ENCODE assay signal across 8 mouse cellular contexts in the genomic region with DNA sequence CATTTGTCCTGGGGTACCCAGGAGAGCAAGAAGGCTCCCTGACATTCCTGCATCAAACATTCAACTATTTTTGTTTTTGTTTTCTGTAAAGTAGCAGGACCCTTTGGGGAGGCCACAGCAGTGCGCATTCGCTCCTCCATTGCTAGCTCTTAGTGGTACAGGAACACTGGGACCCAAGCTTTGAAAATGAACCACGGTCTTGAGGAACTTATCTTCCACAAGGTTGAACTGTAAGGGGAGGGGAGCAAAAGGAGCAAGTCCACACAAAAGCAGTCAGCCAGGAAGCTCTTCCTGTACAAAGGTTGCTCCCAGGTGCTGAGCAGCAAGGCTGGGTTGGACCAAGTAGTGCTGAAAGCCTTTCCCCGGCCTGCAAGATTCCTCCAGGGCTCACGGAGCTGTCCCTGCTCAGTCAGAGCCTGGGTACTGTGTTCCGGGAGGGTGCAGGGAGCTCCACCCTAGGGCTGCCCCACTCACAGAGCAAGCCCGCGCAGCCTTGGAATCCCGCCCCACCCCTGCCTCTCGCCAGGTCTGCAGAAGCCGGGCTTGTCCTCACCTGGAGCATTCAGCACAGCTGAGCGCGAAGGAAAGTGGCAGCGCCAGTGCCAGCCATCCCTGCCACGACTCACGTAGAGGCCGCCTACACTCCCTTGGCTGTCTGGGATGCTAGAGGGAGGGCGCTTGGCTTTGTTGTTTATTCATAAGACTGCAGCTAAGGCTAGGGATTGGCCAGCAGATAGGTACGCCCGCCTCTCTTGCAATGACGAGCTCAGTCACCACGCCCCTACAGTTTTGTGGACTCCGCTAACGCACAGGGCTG. TPM values are rescaled to one million over a fixed set of nuclear protein-coding genes. Genes with fewer than 3 reads are reported as not detected.
DNase-seq lines count a peak whose midpoint lies in the region; ATAC-seq lines count a peak whose summit lies in the region.

Gene Armh4 (minus strand): TSS at position 669 of the 817 bp plus-strand sequence.

- H3K4me2 ChIP-seq in heart, embryonic 13.5 days = peak within 1 kb of the TSS; percentile 72
- H3K4me2 ChIP-seq in kidney, embryonic 16.5 days (replicated peaks; ENCODE audit: low read depth, low read length) = peak within 1 kb of the TSS; percentile 77
- H3K4me2 ChIP-seq in limb, embryonic 13.5 days (replicated peaks) = peak within 1 kb of the TSS; percentile 84
- H3K4me2 ChIP-seq in midbrain, embryonic 14.5 days (ENCODE audit: low read length) = peak within 1 kb of the TSS; percentile 79

- peak within 1 kb of the TSS; percentile 86 for H3K27ac ChIP-seq in forebrain, embryonic 10.5 days
- H3K27ac ChIP-seq in heart, embryonic 13.5 days (replicated peaks) = peak within 1 kb of the TSS; percentile 83
- peak within 1 kb of the TSS; percentile 36; the same call in 1 of the 2 replicates for H3K27ac ChIP-seq in kidney, embryonic 16.5 days (ENCODE audit: low read length)
- H3K27ac ChIP-seq in limb, embryonic 13.5 days = no peak within 1 kb of the TSS
- peak within 1 kb of the TSS; percentile 76 for H3K27ac ChIP-seq in midbrain, embryonic 14.5 days (replicated peaks; ENCODE audit: low read depth, low read length)

- H3K36me3 ChIP-seq in forebrain, embryonic 10.5 days (replicated peaks) = no peaks in the 10 kb centered on the region
- H3K36me3 ChIP-seq in heart, embryonic 13.5 days = no peaks in the 10 kb centered on the region
- H3K36me3 ChIP-seq in kidney, embryonic 16.5 days (ENCODE audit: insufficient read depth, low read length) = no peaks in the 10 kb centered on the region
- no peaks in the 10 kb centered on the region for H3K36me3 ChIP-seq in limb, embryonic 13.5 days
- H3K36me3 ChIP-seq in midbrain, embryonic 14.5 days (ENCODE audit: control insufficient read depth, insufficient read depth, low read length) = no peaks in the 10 kb centered on the region

- DNase-seq in c-Kit-positive CD71-negative TER-119-negative erythroid progenitor cells, embryonic 14.5 days (ENCODE audit: low read depth) = peak; percentile 31
- peak; percentile 83 for DNase-seq in forebrain, embryonic 10.5 days (ENCODE audit: extremely low spot score, low spot score)
- DNase-seq in midbrain, embryonic 14.5 days = peak; percentile 93
- DNase-seq in telencephalon, adult 2 months (ENCODE audit: low read depth, low spot score) = peak; percentile 88

- peak within 1 kb of the TSS; percentile 68 for H3K4me3 ChIP-seq in forebrain, embryonic 10.5 days
- H3K4me3 ChIP-seq in heart, embryonic 13.5 days = peak within 1 kb of the TSS; percentile 68
- H3K4me3 ChIP-seq in kidney, embryonic 16.5 days (ENCODE audit: low read length) = peak within 1 kb of the TSS; percentile 55
- peak within 1 kb of the TSS; percentile 64 for H3K4me3 ChIP-seq in limb, embryonic 13.5 days
- H3K4me3 ChIP-seq in midbrain, embryonic 14.5 days (replicated peaks; ENCODE audit: low read depth, low read length) = peak within 1 kb of the TSS; percentile 67

- peaks cover 25% of the 10 kb centered on the region for H3K27me3 ChIP-seq in forebrain, embryonic 10.5 days (ENCODE audit: poor library complexity, severe bottlenecking)
- H3K27me3 ChIP-seq in heart, embryonic 13.5 days (replicated peaks) = 0 out of 2 replicates have a peak, but pooled peaks cover 3% of the 10 kb centered on the region
- peaks cover 3% of the 10 kb centered on the region; the same call in 1 of the 2 replicates for H3K27me3 ChIP-seq in kidney, embryonic 16.5 days (ENCODE audit: insufficient read depth, low read length)
- H3K27me3 ChIP-seq in limb, embryonic 13.5 days = peaks cover 9% of the 10 kb centered on the region; the same call in 1 of the 2 replicates
- H3K27me3 ChIP-seq in midbrain, embryonic 14.5 days (ENCODE audit: control insufficient read depth, insufficient read depth, low read length) = no peaks in the 10 kb centered on the region

- WGBS in forebrain, embryonic 10.5 days = 1% methylated on average over 24 of the region's 24 CpGs
- WGBS in heart, embryonic 13.5 days = under 1% methylated on average over 24 of the region's 24 CpGs
- WGBS in kidney, embryonic 16.5 days = 2% methylated on average over 24 of the region's 24 CpGs
- under 1% methylated on average over 24 of the region's 24 CpGs for WGBS in limb, embryonic 13.5 days
- WGBS in midbrain, embryonic 14.5 days = under 1% methylated on average over 24 of the region's 24 CpGs

- peak; percentile 84 for ATAC-seq in heart, embryonic 13.5 days (ENCODE audit: extremely low read depth, insufficient number of reproducible peaks, low FRiP score, low TSS enrichment)
- ATAC-seq in kidney, embryonic 16.5 days (ENCODE audit: low FRiP score, low TSS enrichment) = peak; percentile 99
- ATAC-seq in limb, embryonic 13.5 days (ENCODE audit: low FRiP score, low read depth) = peak; percentile 99
- peak; percentile 98 for ATAC-seq in midbrain, embryonic 14.5 days (ENCODE audit: low FRiP score, low TSS enrichment)
- no peak for ATAC-seq in monocyte, adult 5-6 weeks (replicated peaks; ENCODE audit: insufficient number of reproducible peaks, low FRiP score, low TSS enrichment, poor library complexity, severe bottlenecking)

- H3K4me1 ChIP-seq in forebrain, embryonic 10.5 days = peaks cover 23% of the 10 kb centered on the region
- peaks cover 30% of the 10 kb centered on the region for H3K4me1 ChIP-seq in heart, embryonic 13.5 days
- H3K4me1 ChIP-seq in kidney, embryonic 16.5 days (ENCODE audit: insufficient read depth, low read length) = 0 out of 2 replicates have a peak, but pooled peaks cover 5% of the 10 kb centered on the region
- H3K4me1 ChIP-seq in limb, embryonic 13.5 days = peaks cover 9% of the 10 kb centered on the region; the same call in 1 of the 2 replicates
- H3K4me1 ChIP-seq in midbrain, embryonic 14.5 days (ENCODE audit: control insufficient read depth, insufficient read depth, low read length) = peaks cover 20% of the 10 kb centered on the region

- H3K9ac ChIP-seq in heart, embryonic 13.5 days = peak within 1 kb of the TSS; percentile 79
- H3K9ac ChIP-seq in kidney, embryonic 16.5 days (replicated peaks; ENCODE audit: low read length) = peak within 1 kb of the TSS; percentile 32; the same call in 1 of the 2 replicates
- H3K9ac ChIP-seq in limb, embryonic 13.5 days = peak within 1 kb of the TSS; percentile 69
- H3K9ac ChIP-seq in midbrain, embryonic 14.5 days (replicated peaks; ENCODE audit: low read length) = peak within 1 kb of the TSS; percentile 69

- no peaks in the 10 kb centered on the region for H3K9me3 ChIP-seq in forebrain, embryonic 10.5 days
- H3K9me3 ChIP-seq in heart, embryonic 13.5 days = no peaks in the 10 kb centered on the region
- H3K9me3 ChIP-seq in kidney, embryonic 16.5 days (ENCODE audit: low read length) = no peaks in the 10 kb centered on the region
- no peaks in the 10 kb centered on the region for H3K9me3 ChIP-seq in limb, embryonic 13.5 days
- no peaks in the 10 kb centered on the region for H3K9me3 ChIP-seq in midbrain, embryonic 14.5 days (ENCODE audit: control insufficient read depth, low read length)

RNA-seq across cellular contexts. Expression of gene Armh4, which starts in this region (rescaled TPM):
- 19.8 and 20.1 TPM in 2 replicates for polyA plus RNA-seq in forebrain, embryonic 10.5 days (2016; fragmentation: Nextera tagmentation; extraction: Ambion mirVana)
- 57.5 and 62.7 TPM in 2 replicates for polyA plus RNA-seq in heart, embryonic 13.5 days (2015; fragmentation: Nextera tagmentation; extraction: Ambion mirVana)
- 7.6 and 8.2 TPM in 2 replicates for polyA plus RNA-seq in kidney, embryonic 16.5 days (2015; fragmentation: Nextera tagmentation; extraction: Ambion mirVana)
- 16.0 and 16.5 TPM in 2 replicates for polyA plus RNA-seq in limb, embryonic 13.5 days (2015; fragmentation: Nextera tagmentation; extraction: Ambion mirVana)
- polyA plus RNA-seq in midbrain, embryonic 14.5 days (2014; fragmentation: Nextera tagmentation; extraction: Ambion mirVana) = 19.8 and 30.4 TPM in 2 replicates
- not detected in 3 replicates for total RNA-seq in monocyte, adult 5-6 weeks (2017)

Comparison
In these comparisons a context has a peak if more than half of its experiments do, and no peak if none do; other contexts are left out.
1. DNase-seq: peak in every context shown above with its lines; median percentile 93 in midbrain, embryonic 14.5 days; 88 in telencephalon, adult 2 months; 83 in forebrain, embryonic 10.5 days; 31 in c-Kit-positive CD71-negative TER-119-negative erythroid progenitor cells, embryonic 14.5 days.